Mouse (Mus musculus): ENCODE data around the gene Snrpd3.
"Not testable (repeated sequence)": the region's sequence is repeated elsewhere in the genome, so short reads cannot be mapped to it uniquely, and the experiment has no call there.

Snrpd3 gene

DNA sequence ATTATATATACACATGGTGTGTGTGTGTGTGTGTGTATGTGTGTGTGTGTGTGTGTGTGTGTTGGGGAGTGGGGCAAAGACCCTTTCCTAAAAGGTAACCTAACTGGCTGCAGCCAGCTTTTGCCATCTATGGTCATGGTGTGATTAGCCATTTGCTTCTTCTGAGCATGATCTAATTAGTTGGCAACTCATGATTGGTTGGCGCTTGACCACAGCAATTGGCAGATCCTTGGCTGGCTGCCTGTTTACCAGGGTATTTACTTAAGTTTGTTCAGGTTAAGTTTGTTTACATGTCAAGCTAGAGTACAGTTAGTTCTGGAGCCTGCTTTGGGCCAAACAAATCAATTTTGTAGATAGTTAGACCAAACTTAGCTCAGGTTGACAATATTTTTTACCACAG, 15.7 kb upstream of the Snrpd3 start:
- no peak for DNase-seq (ENCODE audit: low spot score)

DNA sequence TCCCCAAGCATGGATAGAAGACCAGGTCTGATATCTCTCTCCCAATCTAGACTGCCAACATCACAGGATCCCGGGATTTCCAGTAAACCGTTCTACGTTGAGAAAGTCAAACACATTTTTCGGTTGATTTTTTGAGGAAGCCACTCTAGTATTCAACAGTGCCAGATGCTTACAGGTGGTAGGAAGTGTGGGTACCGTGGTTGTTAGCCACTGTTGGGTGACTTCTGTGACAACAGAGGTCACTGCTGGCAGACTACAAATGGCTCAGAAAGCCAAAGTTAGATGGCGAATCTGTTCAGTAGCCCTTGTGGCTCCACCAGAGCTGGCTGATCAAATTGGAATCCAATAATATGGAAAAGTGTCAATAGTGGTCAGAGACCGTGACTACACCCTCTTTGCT, 13.7 kb upstream of the Snrpd3 start:
- no peak for DNase-seq (ENCODE audit: low spot score)

DNA sequence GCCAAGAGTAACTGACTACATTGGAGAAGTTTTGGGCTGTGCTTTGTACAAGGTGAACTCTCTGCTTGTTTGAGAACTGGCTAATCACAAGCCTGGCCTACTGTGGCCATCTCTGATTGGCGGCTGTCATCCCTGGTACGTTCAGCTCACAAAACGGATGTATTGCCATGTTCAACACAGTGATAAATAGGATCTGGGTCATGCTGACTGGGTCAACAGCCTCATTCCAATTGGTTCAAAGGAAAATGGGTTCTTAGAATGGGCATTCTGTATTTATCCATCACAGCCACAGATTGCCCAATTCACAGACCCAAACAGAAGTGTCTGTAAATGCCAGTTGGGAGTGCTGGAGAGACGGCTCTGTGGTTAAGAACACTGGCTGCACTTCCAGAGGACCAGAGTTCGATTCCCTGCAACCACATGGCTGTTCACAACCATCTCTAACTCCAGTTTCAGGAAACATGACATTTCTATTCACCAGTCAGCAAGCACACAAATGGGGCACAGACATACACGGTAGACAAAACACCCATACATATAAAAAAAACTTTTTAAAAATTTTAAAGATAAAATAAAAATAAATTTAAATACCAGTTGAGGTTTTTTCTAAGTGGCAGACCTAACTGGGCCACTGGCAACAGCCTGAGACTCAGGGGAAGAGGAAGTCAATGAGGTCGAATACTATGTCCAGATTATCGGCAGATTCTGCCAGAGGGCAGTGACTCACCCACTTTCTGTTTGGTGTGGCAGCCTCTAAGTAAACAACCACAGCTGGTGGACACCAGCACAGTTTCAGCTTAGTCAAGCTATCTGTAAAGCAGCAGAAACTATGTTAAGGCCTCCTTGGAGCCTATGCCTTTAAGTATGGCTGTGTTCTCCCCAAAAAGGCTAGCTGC, 12.9 kb upstream of the Snrpd3 start:
- no peak for DNase-seq (ENCODE audit: low spot score)

DNA sequence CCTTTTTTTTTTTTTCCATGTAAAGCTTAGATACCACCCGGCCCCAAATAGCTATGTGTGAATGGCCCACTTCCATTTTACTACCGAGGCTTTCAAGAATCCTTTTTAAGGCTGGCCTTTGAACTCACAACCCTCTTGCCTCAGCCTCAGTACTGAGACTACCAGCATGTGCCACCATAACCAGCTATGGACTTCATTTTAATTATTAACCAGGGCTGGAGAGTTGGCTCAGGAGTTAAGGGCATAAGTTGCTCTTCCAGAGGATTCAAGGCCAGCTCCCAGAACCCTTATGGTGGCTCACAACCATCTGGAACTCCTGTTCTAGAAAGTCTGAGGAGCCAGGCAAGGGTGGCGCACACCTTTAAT, 12.2 kb upstream of the Snrpd3 start:
- DNase-seq (ENCODE audit: low spot score), result no peak

DNA sequence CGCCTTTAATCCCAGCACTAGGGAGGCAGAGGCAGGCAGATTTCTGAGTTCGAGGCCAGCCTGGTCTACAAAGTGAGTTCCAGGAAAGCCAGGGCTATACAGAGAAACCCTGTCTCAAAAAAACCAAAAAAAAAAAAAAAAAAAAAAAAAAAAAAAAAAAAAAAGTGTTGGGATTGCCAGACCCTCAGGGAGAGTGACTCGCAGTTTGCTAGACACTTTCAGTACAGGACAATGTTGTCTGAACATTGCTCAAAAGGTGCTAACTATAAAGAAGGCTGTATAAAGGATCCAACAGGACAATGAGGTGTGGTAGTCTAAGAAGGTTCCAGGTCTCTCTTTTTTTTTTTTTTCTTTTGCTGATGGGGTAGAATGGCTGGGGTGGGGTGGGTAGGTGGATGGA, 11.4 kb upstream of the Snrpd3 start:
- DNase-seq (ENCODE audit: low spot score), result not testable (repeated sequence)

DNA sequence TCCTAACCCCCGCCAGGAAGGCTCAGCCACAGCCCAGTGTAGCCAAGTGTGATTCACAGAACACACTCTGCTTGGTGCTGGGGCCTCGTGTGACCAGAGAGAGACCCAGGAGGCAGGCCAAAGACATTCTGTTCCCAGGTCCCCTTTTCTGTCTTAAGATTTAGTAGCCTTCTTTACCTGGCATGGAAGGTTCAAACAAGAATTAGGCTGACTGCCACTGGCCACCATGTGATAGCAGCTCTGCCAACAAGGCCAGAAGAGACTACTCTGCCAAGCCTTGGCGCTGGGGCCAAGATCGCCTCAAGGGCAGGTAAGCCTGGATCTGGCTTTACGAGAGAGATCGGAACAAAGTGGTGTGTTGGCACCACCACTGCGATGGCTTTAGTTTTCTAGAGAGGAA, 6.9 kb upstream of the Snrpd3 start:
- no peak for DNase-seq (ENCODE audit: low spot score)

DNA sequence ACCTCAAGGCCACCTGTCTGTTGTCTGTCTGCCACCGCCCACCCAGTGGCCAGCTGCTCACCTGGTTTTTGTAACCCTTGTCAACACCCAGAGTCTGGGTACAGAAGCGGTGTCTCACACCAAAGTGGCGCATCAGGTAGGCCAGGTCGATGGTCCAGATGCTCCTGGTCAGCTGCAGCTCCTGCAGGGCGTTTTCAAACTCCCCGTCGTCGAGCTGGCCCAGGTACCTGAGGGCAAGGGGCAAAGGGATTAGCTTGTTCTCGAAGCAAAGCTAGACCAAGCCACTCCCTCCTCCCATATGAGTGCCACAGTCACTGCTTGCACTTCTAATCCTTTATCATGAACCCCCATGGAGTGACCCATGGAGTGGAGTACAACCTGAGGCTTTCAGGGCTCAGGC, 6.3 kb upstream of the Snrpd3 start:
- DNase-seq (ENCODE audit: low spot score), result no peak

DNA sequence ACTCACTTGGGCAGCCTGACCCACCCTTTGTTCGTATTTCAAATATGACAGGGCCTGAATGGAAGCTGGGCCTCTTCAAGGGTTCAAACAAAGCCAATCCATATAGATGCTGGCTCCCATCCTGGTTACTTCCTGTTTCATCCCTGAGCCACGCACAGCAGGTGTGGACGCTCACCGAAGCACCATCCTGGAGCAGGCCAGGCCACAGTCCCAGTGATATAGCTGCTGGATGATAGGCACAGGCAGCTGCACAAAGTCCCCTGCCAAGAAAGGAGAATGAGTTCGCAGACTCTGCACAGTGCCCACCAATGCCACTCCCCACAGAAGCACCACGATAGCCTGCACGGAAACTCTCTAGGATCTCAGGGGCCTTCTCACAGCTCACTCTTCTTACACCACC, 5.5 kb upstream of the Snrpd3 start:
- DNase-seq (ENCODE audit: low spot score), result no peak

DNA sequence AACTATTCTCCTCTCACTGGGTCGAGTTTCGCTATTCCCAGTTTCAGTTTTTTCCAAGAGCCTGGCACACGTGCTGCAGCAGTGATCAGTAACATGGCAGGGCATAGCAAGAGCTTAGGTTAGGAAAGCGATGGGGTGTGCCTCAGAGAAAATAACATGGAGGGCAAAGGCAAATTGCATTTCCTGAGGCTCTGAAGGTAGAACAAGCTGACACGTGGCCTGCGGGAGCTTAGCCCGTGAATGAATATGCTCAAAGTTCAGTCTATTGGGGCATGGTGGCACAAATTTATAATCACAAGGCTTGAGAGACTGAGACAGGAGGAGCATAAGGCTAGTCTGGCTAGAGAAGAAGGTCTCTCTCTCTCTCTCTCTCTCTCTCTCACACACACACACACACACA, 4.6 kb upstream of the Snrpd3 start:
- no peak for DNase-seq (ENCODE audit: low spot score)

DNA sequence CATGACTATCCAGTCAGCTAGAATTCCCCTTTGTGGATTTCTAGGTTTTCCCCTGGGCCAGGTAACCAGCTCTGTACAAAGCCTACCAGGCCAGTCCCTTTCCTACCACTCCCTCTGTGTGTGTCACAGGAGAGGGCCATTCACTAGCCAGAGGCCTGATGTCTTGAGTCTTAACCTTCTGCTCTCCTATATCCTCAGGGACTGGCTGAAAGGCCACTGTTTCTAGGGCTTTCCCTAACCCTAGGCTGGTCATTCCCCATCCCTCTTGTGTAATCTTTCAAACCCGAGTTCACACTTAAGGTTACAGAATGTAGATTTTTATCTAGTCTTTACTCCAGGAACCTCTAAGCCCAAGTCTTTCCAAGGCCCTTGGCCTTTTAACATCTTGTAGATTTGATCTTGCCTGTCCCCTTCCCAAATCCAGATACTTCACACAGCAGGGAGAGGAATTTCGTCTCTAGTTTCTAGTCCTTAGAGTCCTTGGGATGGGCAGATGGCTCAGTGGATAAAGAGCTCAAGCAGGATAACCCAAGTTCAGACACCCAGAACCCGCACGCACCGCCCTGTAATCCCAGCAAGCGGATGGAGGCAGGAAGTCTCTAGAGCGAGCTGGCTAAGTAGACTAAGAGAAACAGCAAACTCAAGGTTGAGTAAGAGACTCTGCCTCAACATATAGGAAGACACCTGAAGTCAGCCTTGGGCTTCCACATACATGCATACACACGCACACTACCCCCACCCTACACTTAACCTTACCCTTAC, 3.9 kb upstream of the Snrpd3 start:
- no peak for DNase-seq (ENCODE audit: low spot score)

DNA sequence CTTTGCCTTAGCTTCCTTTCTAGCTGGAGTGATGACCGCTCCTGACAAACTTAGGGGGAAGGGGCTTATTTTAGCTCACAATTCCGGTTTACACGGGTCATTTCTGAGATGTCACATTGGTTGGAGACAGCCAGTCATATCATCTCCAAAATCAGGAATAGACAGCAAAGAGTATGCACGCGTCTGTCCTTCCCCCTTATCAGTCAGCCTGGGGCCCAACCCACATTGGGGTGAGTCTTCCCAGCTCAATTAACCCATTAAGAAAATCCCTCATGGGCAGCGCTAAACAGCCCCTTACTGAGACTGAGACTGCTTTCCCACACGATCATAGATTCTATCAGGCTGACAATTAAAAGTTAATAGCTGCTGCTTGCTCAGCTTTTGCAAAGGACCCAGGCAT, 3.0 kb upstream of the Snrpd3 start:
- DNase-seq (ENCODE audit: low spot score), result peak; percentile 19

DNA sequence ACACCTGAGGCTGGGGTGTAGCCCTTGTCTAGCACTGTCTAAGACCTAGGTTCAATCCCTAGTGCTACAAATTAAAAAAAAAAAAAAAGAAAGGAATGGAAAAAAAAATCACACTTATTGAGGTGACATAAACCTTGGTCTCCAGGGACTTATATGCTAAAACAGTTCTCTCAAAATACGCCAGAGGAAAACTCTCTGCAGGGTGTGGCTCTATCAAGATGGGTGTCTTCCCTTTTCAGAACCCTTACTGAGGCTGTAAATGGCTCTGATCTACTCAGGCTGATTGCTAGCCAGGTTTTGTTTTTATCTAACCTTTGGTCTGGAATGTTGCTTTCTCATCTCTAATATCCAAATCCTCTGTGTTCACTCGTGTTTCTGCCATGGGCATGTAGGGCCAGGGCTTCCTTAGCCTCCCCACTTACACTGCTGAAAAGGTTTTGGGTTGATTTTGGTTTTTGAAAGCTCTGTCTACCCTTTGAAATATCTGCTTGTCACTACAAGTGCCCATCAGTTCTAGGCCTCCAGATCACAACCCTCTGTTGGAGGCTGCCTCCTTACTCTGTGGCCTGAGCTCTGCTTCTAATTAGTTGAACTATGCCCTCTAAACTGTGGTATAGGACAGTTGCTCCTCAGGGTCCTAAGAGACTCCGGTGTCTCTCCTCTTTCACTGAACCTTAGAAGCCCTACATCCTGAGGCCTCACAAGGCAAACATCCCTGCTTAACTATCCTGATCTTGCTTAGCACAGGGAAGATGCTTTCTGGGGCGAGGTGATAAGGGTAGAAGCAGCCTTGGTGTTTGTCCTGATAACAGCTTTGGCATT, 1.9 kb upstream of the Snrpd3 start:
- peak; percentile 45 for DNase-seq (ENCODE audit: low spot score)

DNA sequence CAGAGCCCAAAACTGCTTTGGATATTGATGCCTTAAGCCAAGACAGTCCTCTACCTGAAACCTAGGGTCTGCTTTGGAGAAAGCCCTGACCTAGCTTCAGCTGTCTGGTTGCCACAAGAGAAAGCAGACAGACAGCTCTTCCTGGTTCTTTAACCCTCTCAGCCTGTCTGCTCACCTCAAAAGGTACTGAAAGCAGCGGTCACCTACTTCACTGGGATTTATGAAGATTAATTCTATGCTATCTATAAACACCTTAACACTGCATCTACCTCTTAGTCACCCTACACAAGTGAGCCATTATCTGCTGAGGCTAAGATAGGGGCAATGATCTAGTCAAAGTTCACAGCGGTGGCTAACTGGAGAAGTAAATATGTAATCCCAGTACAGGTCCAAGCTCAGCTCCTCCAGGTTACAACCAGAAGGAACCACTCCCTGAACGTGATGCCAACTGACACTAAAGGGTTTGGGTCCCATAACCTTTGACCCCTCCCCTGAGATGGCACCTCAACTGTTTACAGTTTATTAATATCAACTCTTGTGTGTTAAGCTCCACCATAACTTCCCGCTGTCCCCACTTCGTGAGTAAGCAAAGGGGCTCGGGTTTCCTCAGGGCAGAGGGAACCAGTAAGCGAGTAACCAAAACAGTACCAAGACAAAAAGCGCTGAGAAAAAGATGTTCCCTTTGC, 1.2 kb upstream of the Snrpd3 start:
- peak; percentile 26 for DNase-seq (ENCODE audit: low spot score)

DNA sequence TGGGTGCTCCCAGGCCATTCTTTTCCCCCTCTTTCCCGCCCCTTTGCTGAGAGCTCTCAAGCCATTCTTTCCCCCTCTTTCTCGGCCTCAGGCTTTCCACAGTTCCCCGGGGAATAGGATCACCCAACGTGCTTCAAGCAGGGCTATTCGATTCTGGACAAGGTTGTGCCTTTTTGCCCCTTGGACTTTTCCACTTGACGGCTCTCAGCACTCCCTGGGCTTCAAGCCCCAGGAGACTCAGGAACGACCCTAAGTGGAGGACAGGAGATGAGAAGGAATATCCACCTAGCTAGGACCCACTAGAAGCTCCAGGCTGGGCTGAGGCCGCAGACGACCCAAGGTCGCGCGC, 653 bp upstream of the Snrpd3 start:
- no peak for DNase-seq (ENCODE audit: low spot score)

DNA sequence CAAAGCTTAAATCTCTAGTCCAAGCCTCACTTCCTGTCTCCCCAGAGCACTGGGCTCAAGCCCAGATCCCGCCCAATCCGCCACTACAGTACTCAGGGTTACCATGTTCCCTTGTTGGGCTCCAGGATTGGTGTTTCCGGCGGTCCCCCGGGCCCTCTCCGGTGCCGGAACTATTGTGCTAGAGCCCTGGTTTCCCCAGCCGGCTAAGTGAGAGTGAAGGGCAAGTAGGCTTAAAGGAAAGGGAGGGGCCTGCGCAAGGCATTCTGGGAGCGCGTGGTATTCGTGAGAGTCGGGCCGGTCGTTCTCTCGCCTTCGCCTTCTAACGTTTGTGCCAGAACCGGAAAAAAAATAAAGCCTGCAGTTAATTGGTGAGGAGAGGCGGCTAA, 400 bp downstream of the Snrpd3 start, which contains the start of gene Gucd1:
Gucd1 (minus strand) TSS at position 215 of the 386 bp plus-strand sequence.
- peak; percentile 97 for DNase-seq (ENCODE audit: low spot score)

DNA sequence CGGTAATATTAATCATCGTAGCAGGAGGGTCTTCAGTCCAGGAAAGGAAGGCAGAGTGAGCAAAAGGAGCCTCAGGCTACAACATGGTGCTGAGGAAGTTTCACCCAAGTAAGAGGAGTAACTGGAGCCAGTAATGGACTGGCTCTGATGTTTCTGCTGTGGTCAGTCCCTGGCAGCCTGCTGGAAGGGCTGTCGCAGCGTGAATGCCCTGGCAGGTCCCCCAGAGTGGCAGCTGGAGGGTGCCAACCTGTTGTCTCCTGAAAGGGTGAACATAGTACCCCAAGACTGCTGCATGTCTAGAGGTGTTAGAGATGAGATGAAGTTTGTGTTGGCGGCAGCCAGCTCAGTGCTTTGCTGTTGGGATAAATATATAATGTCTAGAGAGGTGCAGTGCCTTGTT, 3.2 kb downstream of the Snrpd3 start:
- no peak for DNase-seq (ENCODE audit: low spot score)

DNA sequence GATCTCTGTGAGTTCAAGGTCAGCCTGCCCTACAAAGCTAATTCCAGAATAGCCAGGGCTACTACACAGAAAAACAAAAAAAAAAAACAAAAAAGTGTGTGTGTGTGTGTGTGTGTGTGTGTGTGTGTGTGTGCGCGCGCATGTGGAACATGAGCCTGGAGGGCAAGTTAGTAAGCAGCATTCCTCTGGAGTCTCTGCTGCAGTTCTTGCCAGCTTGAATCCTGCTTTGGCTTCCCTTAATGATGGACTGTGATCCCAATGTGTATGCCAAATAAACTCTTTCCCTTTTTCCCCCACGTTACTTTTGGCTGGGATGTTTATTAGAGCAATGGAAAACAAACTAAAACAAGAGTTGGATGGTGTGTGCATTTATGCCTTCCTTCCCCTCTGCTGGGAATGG, 4.3 kb downstream of the Snrpd3 start:
- DNase-seq (ENCODE audit: low spot score), result no peak

DNA sequence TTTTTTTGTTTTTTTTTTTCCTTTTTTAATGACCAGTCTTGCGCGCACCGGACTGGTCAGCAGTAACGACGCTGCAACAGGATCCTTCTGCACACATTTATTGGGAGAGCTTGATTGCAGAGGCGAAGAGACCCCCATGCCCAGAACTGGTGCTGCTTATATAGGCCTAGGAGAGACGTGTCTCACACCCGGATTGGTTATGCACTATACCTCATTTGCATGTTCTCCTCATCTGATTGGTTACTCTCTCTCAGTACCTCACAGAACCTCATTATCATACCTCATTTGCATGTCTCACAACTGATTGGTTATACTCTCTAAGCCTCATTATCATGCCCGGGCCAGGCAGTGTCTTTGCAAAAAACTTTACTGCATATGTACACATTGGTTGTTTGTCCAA, 8.1 kb downstream of the Snrpd3 start:
- not testable (repeated sequence) for DNase-seq (ENCODE audit: low spot score)

DNA sequence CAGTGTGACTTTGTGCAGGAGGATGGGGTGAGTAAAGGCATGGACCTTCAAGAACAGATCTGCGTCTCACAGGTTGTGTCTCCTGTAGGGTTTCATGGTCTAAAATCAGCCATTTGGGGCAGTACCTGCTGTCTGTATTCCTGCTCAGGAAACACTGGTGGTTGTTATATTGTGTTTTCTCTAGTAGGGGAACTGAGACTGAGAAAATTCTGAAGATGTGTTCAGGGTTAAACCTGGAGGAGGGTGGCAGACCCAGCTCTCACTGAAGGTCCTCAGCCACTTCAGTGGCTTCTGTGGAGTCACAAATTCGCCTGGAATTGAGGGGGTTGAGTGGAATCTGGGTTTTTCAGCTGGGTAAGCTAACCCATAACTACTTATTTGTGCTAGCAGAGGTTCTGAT, 13.0 kb downstream of the Snrpd3 start:
- no peak for DNase-seq (ENCODE audit: low spot score)

DNA sequence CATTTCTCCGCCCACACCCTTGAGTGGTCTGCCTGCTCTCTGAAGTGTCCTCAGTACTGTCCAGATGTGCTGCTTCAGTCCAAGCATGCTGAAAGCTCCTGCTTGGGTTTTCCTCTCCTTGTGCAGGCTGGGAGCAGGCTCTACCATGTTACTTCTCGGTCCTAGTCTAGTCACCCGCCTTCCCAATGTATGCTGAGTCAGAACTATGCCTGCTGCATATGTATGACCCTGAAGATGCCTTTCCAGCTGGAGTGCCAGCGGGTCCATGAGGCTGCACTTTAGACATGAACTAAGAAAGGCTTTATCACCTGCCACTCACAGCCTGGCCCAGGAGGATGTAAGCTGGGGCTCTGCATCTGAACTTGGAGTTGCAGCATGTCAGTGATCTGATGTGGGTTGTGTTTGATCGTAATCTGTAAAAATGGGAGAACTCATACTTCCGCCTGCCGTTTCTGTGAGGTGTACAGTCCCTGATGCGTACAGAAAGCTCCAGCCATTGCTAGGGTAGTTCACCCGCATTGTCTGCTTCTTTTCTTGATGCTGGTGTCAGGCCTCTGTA, 14.3 kb downstream of the Snrpd3 start:
- DNase-seq (ENCODE audit: low spot score), result no peak

DNA sequence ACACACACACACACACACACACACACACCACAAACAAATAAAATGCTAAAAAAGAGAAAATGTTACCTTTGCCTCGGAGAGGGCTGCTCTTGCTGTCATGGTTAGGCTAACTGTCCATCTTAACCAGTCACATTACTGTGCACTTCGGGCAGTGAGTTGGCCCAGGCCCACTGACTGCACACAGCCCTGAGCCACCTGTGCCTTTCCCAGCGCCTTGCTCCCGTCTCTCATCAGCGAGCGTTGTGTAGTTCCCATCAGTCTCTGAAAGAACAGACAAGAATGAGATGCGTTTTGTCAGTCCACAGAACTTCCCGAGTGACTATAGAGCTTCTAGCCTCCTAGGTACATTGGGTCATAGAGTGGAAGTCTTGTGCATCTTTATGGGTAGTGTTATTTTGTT, 16.9 kb downstream of the Snrpd3 start:
- DNase-seq (ENCODE audit: low spot score), result no peak

DNA sequence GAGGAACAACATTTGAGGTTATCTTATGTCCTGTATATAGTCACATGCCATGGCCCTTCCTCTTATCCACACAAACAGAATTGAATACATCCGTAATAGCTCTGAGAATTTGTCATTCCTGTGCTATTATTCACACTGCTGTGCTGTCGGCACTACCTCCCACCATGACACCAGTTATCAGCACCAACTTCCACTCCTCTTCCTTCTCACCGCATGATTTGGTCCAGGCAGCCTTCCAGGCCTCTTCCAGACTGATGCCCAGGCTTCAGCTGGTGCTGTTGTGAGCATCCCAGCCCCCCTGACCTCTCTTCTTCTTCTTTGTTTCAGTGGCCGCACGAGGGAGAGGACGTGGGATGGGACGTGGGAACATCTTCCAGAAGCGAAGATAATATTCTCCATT, 17.6 kb downstream of the Snrpd3 start:
- no peak for DNase-seq (ENCODE audit: low spot score)

All from spleen, adult 12 weeks (tissue).